Mouse (Mus musculus): Measurements from ENCODE around the gene Spryd3. TPM values are rescaled to one million over a fixed set of nuclear protein-coding genes. Genes with fewer than 3 reads are reported as not detected.

Spryd3 gene
- total and polyA plus RNA-seq, 2 experiments from 2014 or later: 16.0 to 22.8 TPM

- ATAC-seq (ENCODE audit: insufficient read depth, low read depth) (no peak), DNase-seq (ENCODE audit: low spot score) (no peak)
- Histone ChIP-seq H3K4me1 (ENCODE audit: control insufficient read depth, insufficient read depth) (peaks cover 12% of the 10 kb centered on the region; the same call in 1 of the 2 replicates), H3K4me3 (ENCODE audit: low read depth, low read length) (no peak overlapping the region), H3K27ac (ENCODE audit: low read depth) (no peak overlapping the region), H3K9me3 (replicated peaks; ENCODE audit: control insufficient read depth, low read length) (no peaks in the 10 kb centered on the region), H3K4me2 (ENCODE audit: low read depth, low read length) (no peak overlapping the region), H3K9ac (replicated peaks; ENCODE audit: low read depth, low read length) (no peak overlapping the region), H3K36me3 (replicated peaks; ENCODE audit: control insufficient read depth, insufficient read depth, low read length) (no peaks in the 10 kb centered on the region), H3K27me3 (ENCODE audit: control insufficient read depth, insufficient read depth, low read length) (0 out of 2 replicates have a peak, but pooled peaks cover 4% of the 10 kb centered on the region)
- 62% methylated on average over 13 of the region's 13 CpGs for WGBS
- TF ChIP-seq EP300 (IDR thresholded peaks at IDR 0.05; ENCODE audit: low read depth) (no peak), CTCF (IDR thresholded peaks at IDR 0.05; ENCODE audit: low read depth) (no peak)
These were observed 65.3 kb downstream of the Spryd3 start for GRCm38 (mm10) chr15:102070476-102071467.

Other genes with a start within 250 kb of the Spryd3 start
- not detected in 2 replicates for gene Krt76, start 243.3 kb downstream of the Spryd3 start, total RNA-seq (2014; rRNA removed; ENCODE audit: low replicate concordance)
- gene Krt76, start 243.3 kb downstream of the Spryd3 start, polyA plus RNA-seq (2015; fragmentation: Nextera tagmentation; extraction: Ambion mirVana): not detected in 2 replicates
- 5.4 TPM in 1 of 2 replicates, not detected in the other for gene Krt4, start 211.5 kb downstream of the Spryd3 start, total RNA-seq (2014; rRNA removed; ENCODE audit: low replicate concordance)
- 0.12 TPM in 1 of 2 replicates, not detected in the other for gene Krt4, start 211.5 kb downstream of the Spryd3 start, polyA plus RNA-seq (2015; fragmentation: Nextera tagmentation; extraction: Ambion mirVana)
- gene Krt79, start 195.9 kb downstream of the Spryd3 start, total RNA-seq (2014; rRNA removed; ENCODE audit: low replicate concordance): not detected in 2 replicates
- gene Krt79, start 195.9 kb downstream of the Spryd3 start, polyA plus RNA-seq (2015; fragmentation: Nextera tagmentation; extraction: Ambion mirVana): 0.31 and 0.44 TPM in 2 replicates
- not detected in 2 replicates for gene Krt78, start 181.9 kb downstream of the Spryd3 start, total RNA-seq (2014; rRNA removed; ENCODE audit: low replicate concordance)
- not detected in 2 replicates for gene Krt78, start 181.9 kb downstream of the Spryd3 start, polyA plus RNA-seq (2015; fragmentation: Nextera tagmentation; extraction: Ambion mirVana)
- 19.0 and 110 TPM in 2 replicates for gene Krt8, start 131.8 kb downstream of the Spryd3 start, total RNA-seq (2014; rRNA removed; ENCODE audit: low replicate concordance)
- 7.2 and 10.0 TPM in 2 replicates for gene Krt8, start 131.8 kb downstream of the Spryd3 start, polyA plus RNA-seq (2015; fragmentation: Nextera tagmentation; extraction: Ambion mirVana)
- gene Krt18, start 108.1 kb downstream of the Spryd3 start, total RNA-seq (2014; rRNA removed; ENCODE audit: low replicate concordance): 12.9 and 75.9 TPM in 2 replicates
- gene Krt18, start 108.1 kb downstream of the Spryd3 start, polyA plus RNA-seq (2015; fragmentation: Nextera tagmentation; extraction: Ambion mirVana): 15.0 and 15.3 TPM in 2 replicates
- gene Eif4b, start 62.5 kb downstream of the Spryd3 start, total RNA-seq (2014; rRNA removed; ENCODE audit: low replicate concordance): 109 and 110 TPM in 2 replicates
- gene Eif4b, start 62.5 kb downstream of the Spryd3 start, polyA plus RNA-seq (2015; fragmentation: Nextera tagmentation; extraction: Ambion mirVana): 40.6 and 46.0 TPM in 2 replicates
- gene Tns2, start 35.8 kb downstream of the Spryd3 start, total RNA-seq (2014; rRNA removed; ENCODE audit: low replicate concordance): 40.3 and 57.9 TPM in 2 replicates
- gene Tns2, start 35.8 kb downstream of the Spryd3 start, polyA plus RNA-seq (2015; fragmentation: Nextera tagmentation; extraction: Ambion mirVana): 21.9 and 24.6 TPM in 2 replicates
- gene Igfbp6, start 8.1 kb upstream of the Spryd3 start, total RNA-seq (2014; rRNA removed; ENCODE audit: low replicate concordance): 30.5 and 35.4 TPM in 2 replicates
- 24.0 and 24.2 TPM in 2 replicates for gene Igfbp6, start 8.1 kb upstream of the Spryd3 start, polyA plus RNA-seq (2015; fragmentation: Nextera tagmentation; extraction: Ambion mirVana)
- 1.7 TPM in 1 of 2 replicates, not detected in the other for gene Soat2, start 14.3 kb upstream of the Spryd3 start, total RNA-seq (2014; rRNA removed; ENCODE audit: low replicate concordance)
- gene Soat2, start 14.3 kb upstream of the Spryd3 start, polyA plus RNA-seq (2015; fragmentation: Nextera tagmentation; extraction: Ambion mirVana): 0.08 and 0.14 TPM in 2 replicates
- 31.1 and 38.4 TPM in 2 replicates for gene Zfp740, start 67.0 kb upstream of the Spryd3 start, total RNA-seq (2014; rRNA removed; ENCODE audit: low replicate concordance)
- gene Zfp740, start 67.0 kb upstream of the Spryd3 start, polyA plus RNA-seq (2015; fragmentation: Nextera tagmentation; extraction: Ambion mirVana): 17.7 and 18.8 TPM in 2 replicates
- gene Csad, start 68.5 kb upstream of the Spryd3 start, total RNA-seq (2014; rRNA removed; ENCODE audit: low replicate concordance): 43.9 and 64.7 TPM in 2 replicates
- gene Csad, start 68.5 kb upstream of the Spryd3 start, polyA plus RNA-seq (2015; fragmentation: Nextera tagmentation; extraction: Ambion mirVana): 27.7 and 33.1 TPM in 2 replicates
- gene Itgb7, start 95.7 kb upstream of the Spryd3 start, total RNA-seq (2014; rRNA removed; ENCODE audit: low replicate concordance): 0.23 and 1.1 TPM in 2 replicates
- gene Itgb7, start 95.7 kb upstream of the Spryd3 start, polyA plus RNA-seq (2015; fragmentation: Nextera tagmentation; extraction: Ambion mirVana): 0.79 and 0.92 TPM in 2 replicates
- gene Rarg, start 121.3 kb upstream of the Spryd3 start, total RNA-seq (2014; rRNA removed; ENCODE audit: low replicate concordance): 8.9 and 9.7 TPM in 2 replicates
- 5.4 and 6.0 TPM in 2 replicates for gene Rarg, start 121.3 kb upstream of the Spryd3 start, polyA plus RNA-seq (2015; fragmentation: Nextera tagmentation; extraction: Ambion mirVana)
- gene Gm9918, start 134.3 kb upstream of the Spryd3 start, total RNA-seq (2014; rRNA removed; ENCODE audit: low replicate concordance): not detected in 2 replicates
- gene Gm9918, start 134.3 kb upstream of the Spryd3 start, polyA plus RNA-seq (2015; fragmentation: Nextera tagmentation; extraction: Ambion mirVana): not detected in 2 replicates
- gene Mfsd5, start 143.2 kb upstream of the Spryd3 start, total RNA-seq (2014; rRNA removed; ENCODE audit: low replicate concordance): 35.6 and 53.5 TPM in 2 replicates
- 31.4 and 34.1 TPM in 2 replicates for gene Mfsd5, start 143.2 kb upstream of the Spryd3 start, polyA plus RNA-seq (2015; fragmentation: Nextera tagmentation; extraction: Ambion mirVana)
- gene Espl1, start 160.0 kb upstream of the Spryd3 start, total RNA-seq (2014; rRNA removed; ENCODE audit: low replicate concordance): 11.6 and 15.3 TPM in 2 replicates
- gene Espl1, start 160.0 kb upstream of the Spryd3 start, polyA plus RNA-seq (2015; fragmentation: Nextera tagmentation; extraction: Ambion mirVana): 2.3 and 3.7 TPM in 2 replicates
- gene Pfdn5, start 189.9 kb upstream of the Spryd3 start, total RNA-seq (2014; rRNA removed; ENCODE audit: low replicate concordance): 90.7 and 148 TPM in 2 replicates
- gene Pfdn5, start 189.9 kb upstream of the Spryd3 start, polyA plus RNA-seq (2015; fragmentation: Nextera tagmentation; extraction: Ambion mirVana): 344 and 362 TPM in 2 replicates
- 35.6 and 60.5 TPM in 2 replicates for gene Myg1, start 195.5 kb upstream of the Spryd3 start, total RNA-seq (2014; rRNA removed; ENCODE audit: low replicate concordance)
- 39.0 and 41.1 TPM in 2 replicates for gene Myg1, start 195.5 kb upstream of the Spryd3 start, polyA plus RNA-seq (2015; fragmentation: Nextera tagmentation; extraction: Ambion mirVana)
- gene Aaas, start 214.5 kb upstream of the Spryd3 start, total RNA-seq (2014; rRNA removed; ENCODE audit: low replicate concordance): 25.9 and 59.6 TPM in 2 replicates
- 18.8 and 20.4 TPM in 2 replicates for gene Aaas, start 214.5 kb upstream of the Spryd3 start, polyA plus RNA-seq (2015; fragmentation: Nextera tagmentation; extraction: Ambion mirVana)
- not detected in 2 replicates for gene Sp7, start 230.9 kb upstream of the Spryd3 start, total RNA-seq (2014; rRNA removed; ENCODE audit: low replicate concordance)
- not detected in 2 replicates for gene Sp7, start 230.9 kb upstream of the Spryd3 start, polyA plus RNA-seq (2015; fragmentation: Nextera tagmentation; extraction: Ambion mirVana)

Data from heart, postnatal 0 days (tissue).